Mouse (Mus musculus): ENCODE data around the gene Fryl.

Fryl gene

GRCm38 (mm10) chr5:73230171-73230570, 26.2 kb downstream of the Fryl start:
- in situ Hi-C loops (cut with MboI; ENCODE audit: low pct_unique_long_range_greater_than_20kb in 1 of 2, low sequenced_read_pairs in 2 of 2, unreplicated experiment in 1 of 2), result no loop called here

DNA sequence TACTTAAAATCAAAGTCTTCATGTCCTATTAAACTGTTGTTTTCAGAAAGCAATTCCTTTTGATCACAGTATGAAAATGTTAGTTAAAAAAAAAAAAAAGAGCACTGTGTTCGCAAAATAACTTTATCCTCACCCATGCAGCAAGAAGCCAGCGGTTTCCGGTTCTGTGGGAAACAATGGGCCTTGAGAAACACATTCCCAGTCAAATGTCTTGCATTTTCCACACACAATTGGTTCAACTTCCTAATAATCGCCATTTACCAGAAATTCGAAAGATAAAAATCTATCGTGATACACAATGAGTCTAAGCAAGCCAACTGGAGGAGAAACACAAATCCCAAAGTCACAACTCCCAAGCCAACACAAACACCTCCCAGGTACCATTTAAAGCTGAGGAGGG, 27.0 kb downstream of the Fryl start:
- in situ Hi-C loops (cut with MboI; ENCODE audit: low pct_unique_long_range_greater_than_20kb in 1 of 2, low sequenced_read_pairs in 2 of 2, unreplicated experiment in 1 of 2), result no loop called here

- in situ Hi-C loops (cut with MboI; ENCODE audit: low pct_unique_long_range_greater_than_20kb in 1 of 2, low sequenced_read_pairs in 2 of 2, unreplicated experiment in 1 of 2), result no loop called here
Observed at GRCm38 (mm10) chr5:73228291-73229049, 27.9 kb downstream of the Fryl start.

GRCm38 (mm10) chr5:73227518-73228101, 28.8 kb downstream of the Fryl start:
- in situ Hi-C loops (cut with MboI; ENCODE audit: low pct_unique_long_range_greater_than_20kb in 1 of 2, low sequenced_read_pairs in 2 of 2, unreplicated experiment in 1 of 2), result no loop called here

- in situ Hi-C loops (cut with MboI; ENCODE audit: low pct_unique_long_range_greater_than_20kb in 1 of 2, low sequenced_read_pairs in 2 of 2, unreplicated experiment in 1 of 2), result no loop called here
Observed at GRCm38 (mm10) chr5:73223065-73223464, 33.4 kb downstream of the Fryl start.

GRCm38 (mm10) chr5:73222397-73222796, 34.0 kb downstream of the Fryl start:
- in situ Hi-C loops (cut with MboI; ENCODE audit: low pct_unique_long_range_greater_than_20kb in 1 of 2, low sequenced_read_pairs in 2 of 2, unreplicated experiment in 1 of 2), result no loop called here

- in situ Hi-C loops (cut with MboI; ENCODE audit: low pct_unique_long_range_greater_than_20kb in 1 of 2, low sequenced_read_pairs in 2 of 2, unreplicated experiment in 1 of 2), result no loop called here
Observed at GRCm38 (mm10) chr5:73221826-73222225, 34.6 kb downstream of the Fryl start.

DNA sequence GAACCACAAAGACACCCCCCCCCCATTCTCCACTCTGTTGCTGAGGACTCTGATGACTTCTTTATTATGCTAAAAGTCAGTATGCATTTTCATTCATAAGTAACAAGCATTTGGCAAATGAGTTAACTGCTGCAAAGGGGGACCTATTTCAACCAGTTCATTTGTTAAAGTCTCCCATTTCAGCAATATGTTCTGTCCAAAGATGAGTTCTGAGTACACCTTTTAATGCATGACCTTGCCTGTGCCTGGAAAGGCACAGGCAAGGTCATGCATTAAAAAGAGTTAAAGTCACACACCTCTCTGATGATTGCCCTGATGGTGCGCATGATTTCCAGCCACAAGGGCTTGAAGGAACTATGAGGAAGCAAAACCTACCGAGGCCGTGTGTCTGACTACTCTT, 36.7 kb downstream of the Fryl start:
- in situ Hi-C loops (cut with MboI; ENCODE audit: low pct_unique_long_range_greater_than_20kb in 1 of 2, low sequenced_read_pairs in 2 of 2, unreplicated experiment in 1 of 2), result no loop called here

GRCm38 (mm10) chr5:73218065-73218464, 38.4 kb downstream of the Fryl start:
- in situ Hi-C loops (cut with MboI; ENCODE audit: low pct_unique_long_range_greater_than_20kb in 1 of 2, low sequenced_read_pairs in 2 of 2, unreplicated experiment in 1 of 2), result no loop called here

- in situ Hi-C loops (cut with MboI; ENCODE audit: low pct_unique_long_range_greater_than_20kb in 1 of 2, low sequenced_read_pairs in 2 of 2, unreplicated experiment in 1 of 2), result no loop called here
Observed at GRCm38 (mm10) chr5:73217116-73217515, 39.3 kb downstream of the Fryl start.

GRCm38 (mm10) chr5:73216014-73216413, 40.4 kb downstream of the Fryl start:
- in situ Hi-C loops (cut with MboI; ENCODE audit: low pct_unique_long_range_greater_than_20kb in 1 of 2, low sequenced_read_pairs in 2 of 2, unreplicated experiment in 1 of 2), result no loop called here

- in situ Hi-C loops (cut with MboI; ENCODE audit: low pct_unique_long_range_greater_than_20kb in 1 of 2, low sequenced_read_pairs in 2 of 2, unreplicated experiment in 1 of 2), result no loop called here
Observed at GRCm38 (mm10) chr5:73212446-73212845, 44.0 kb downstream of the Fryl start.

DNA sequence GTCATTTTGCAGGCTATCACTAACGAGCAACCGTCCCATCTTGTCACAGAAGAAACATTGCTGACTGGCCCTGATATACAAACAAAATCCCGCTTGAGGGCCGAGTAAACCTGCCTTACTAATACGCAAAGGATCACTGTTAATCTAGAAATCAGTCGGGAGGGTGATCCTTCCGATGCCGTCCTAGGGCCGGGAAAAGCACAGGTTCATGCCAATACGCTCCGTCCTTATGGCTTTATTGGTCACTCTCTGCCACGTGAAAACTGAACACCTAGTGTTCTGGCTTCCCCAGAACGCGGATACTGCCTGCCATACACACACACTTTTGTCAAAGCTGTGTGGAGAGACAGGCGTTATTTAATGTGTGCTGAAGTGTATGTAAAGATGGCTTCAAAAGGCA, 44.5 kb downstream of the Fryl start:
- in situ Hi-C loops (cut with MboI; ENCODE audit: low pct_unique_long_range_greater_than_20kb in 1 of 2, low sequenced_read_pairs in 2 of 2, unreplicated experiment in 1 of 2), result no loop called here

DNA sequence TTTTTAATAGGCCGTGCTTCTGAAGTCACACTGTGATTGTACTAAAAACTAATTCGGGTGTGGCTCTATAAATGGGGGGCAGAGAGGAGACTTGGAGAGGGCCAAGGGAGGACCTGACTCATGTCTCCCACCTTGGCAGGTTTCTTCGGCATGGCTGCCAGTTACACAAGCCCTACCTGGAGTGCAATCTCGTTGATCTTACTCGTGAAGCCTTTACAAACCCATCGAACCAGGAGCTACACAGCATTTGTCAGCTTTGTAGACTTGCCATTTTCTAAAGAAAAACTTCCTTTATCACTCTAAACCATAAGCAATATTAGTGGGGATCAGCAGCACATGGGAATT, 45.5 kb downstream of the Fryl start:
- in situ Hi-C loops (cut with MboI; ENCODE audit: low pct_unique_long_range_greater_than_20kb in 1 of 2, low sequenced_read_pairs in 2 of 2, unreplicated experiment in 1 of 2), result no loop called here

- in situ Hi-C loops (cut with MboI; ENCODE audit: low pct_unique_long_range_greater_than_20kb in 1 of 2, low sequenced_read_pairs in 2 of 2, unreplicated experiment in 1 of 2), result no loop called here
Observed at GRCm38 (mm10) chr5:73210127-73210970, 46.1 kb downstream of the Fryl start.

DNA sequence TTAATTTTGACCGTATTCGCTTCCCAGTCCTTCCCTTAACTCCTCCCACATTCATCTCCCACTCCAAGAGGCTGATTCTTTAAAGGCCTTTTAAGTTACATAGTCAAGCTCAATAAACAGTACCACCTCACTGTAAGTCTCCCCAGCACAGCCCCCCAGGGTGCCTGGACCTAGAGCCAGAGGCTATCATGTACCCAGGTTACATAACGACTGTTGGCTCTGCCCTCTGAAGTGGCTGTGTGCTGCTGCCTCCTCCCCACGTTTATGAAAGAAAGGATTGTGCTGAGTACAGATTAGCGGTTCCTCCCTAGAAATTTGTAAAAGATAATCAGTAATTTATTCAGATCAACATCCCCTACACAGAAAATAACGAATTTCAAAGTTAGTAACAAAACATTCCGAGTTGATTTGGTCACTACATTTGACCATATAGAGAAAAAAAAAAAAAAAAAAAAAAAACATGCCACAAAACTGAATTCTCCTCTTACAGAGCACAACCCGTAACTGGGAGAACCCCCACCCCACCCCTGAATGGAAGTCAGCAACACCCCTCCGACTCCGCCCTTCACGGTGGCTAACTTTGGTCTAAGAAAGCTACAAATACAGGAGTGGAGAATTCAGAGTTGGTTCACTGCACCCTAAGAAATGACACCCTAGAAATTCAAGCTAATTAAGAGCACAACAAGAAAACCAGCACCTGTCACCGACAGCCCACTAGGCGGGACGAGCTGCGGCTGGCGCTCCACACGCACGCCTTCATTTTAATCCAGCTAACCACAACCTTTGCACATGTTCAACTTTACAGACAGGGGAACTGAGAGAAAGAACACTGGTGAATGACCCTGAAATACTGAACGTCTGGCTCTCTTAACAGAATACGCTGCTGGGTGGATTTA, 47.0 kb downstream of the Fryl start:
- in situ Hi-C loops (cut with MboI; ENCODE audit: low pct_unique_long_range_greater_than_20kb in 1 of 2, low sequenced_read_pairs in 2 of 2, unreplicated experiment in 1 of 2), result no loop called here

- in situ Hi-C loops (cut with MboI; ENCODE audit: low pct_unique_long_range_greater_than_20kb in 1 of 2, low sequenced_read_pairs in 2 of 2, unreplicated experiment in 1 of 2), result no loop called here
Observed at GRCm38 (mm10) chr5:73208645-73209044, 47.8 kb downstream of the Fryl start.

DNA sequence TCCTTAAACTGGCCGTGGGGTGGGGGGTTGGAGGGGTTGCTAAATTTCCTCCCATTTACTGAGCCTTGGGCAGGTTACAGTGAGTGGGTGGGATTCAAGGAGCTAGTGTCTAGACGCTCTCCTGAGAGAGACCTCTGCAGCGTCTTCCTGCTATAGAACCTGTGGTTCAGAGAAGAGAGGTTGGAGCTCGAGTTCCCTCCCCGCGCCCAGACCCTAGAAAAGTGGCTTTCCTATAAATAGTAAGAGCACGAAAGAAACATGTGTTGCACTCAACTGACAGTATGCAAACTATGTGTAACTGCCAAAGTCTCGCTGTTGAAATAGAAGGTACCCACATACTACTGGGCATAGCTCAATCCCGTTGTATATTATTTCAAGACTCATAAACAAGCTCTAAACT, 49.7 kb downstream of the Fryl start:
- in situ Hi-C loops (cut with MboI; ENCODE audit: low pct_unique_long_range_greater_than_20kb in 1 of 2, low sequenced_read_pairs in 2 of 2, unreplicated experiment in 1 of 2), result no loop called here

Data from mouse embryonic stem cell (cell line).